Mouse (Mus musculus): ENCODE results near the gene Sh3d19. TPM values are rescaled to one million over a fixed set of nuclear protein-coding genes. Genes with fewer than 3 reads are reported as not detected.
A peak's percentile ranks its signal among the peaks of the same experiment; 100 is the strongest.

Gene Sh3d19
- total RNA-seq, 2 experiments from 2014 or later: 15.6 to 16.0 TPM

DNA sequence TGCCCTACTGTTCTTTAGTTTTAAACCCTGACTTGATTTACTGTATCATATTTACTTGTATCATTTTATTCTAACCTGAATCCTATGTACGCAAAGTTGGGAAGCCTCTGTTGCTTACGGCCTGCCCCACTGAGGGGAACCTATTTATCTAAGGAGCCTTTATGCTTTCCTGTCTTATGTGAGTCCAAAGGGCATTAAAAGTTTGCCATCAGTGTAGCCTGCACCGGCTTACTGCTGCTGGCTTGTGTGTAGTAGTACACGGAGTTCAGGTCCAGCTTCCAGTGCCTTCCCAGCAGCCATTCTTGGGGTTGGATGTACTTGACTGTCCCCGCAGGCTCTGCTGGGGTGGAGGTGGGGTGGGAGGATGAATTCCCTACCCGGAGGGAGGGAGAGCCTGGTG lies 13.6 kb downstream of the Sh3d19 start:
- TF ChIP-seq CTCF (IDR thresholded peaks at IDR 0.05): no peak
- intact Hi-C loops (cut with DNase I): no loop called here
- Histone ChIP-seq H3K27ac (no peak overlapping the region), H3K4me3 (no peak overlapping the region)
- no peak for DNase-seq (ENCODE audit: extremely low spot score in 1 of 2, low spot score in 2 of 2)

DNA sequence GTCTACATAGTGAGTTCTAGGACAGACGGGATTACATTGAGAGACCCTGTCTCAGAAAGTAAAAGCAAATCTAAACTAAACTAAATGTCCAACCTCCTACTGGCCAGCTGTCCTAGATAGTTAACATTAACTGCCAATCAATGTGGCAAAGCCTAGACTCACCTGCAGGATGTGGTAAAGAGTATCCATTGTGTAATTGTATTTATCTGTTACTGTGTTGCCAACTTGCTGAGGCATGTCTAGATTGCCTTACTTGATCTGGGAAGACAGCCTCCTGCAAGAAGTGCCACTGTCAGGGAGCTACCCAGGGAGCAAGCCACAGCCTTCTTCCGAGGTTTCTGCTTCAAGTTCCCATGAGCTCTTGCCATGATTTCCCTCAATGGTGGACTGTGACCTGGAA lies 16.3 kb downstream of the Sh3d19 start:
- H3K4me3 ChIP-seq: no peak overlapping the region
- intact Hi-C loops (cut with DNase I): no loop called here
- DNase-seq (ENCODE audit: extremely low spot score in 1 of 2, low spot score in 2 of 2): no peak
- TF ChIP-seq CTCF (IDR thresholded peaks at IDR 0.05): no peak
- no peak overlapping the region for H3K27ac ChIP-seq

DNA sequence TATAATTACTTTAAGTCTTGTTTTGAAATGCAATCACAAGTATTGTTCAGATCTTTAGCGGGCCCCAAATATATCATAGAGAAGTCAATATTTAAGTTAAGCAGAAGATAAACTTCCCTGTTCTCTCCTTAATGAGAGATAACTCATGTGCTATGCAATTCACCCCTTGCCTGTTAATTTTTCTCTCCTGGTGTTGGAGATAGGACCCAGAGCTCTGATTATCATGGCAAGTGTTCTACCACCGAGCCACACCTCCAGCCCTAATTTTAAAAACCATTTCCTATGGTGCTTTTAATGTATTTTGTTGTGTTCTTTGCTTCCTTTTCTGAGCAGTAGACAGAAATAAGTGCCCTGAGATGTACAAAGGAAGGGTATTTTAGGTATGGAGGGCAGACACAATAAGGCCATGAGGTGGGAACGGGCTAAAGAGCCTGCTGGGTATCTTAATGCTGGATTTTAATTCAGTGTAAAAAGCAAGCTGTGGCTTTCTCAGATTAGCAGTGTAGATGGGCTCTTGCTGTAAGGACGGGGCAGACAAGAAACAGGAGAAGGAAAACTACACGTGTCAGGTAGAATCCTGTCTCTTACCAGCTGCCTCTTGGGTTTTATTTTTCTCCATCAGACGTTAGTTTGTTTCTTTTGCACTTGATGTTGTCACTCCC lies 20.4 kb downstream of the Sh3d19 start:
- H3K4me3 ChIP-seq: no peak overlapping the region
- no peak overlapping the region for H3K27ac ChIP-seq
- TF ChIP-seq CTCF (IDR thresholded peaks at IDR 0.05): no peak
- intact Hi-C loops (cut with DNase I): no loop called here
- DNase-seq (ENCODE audit: extremely low spot score in 1 of 2, low spot score in 2 of 2): no peak

DNA sequence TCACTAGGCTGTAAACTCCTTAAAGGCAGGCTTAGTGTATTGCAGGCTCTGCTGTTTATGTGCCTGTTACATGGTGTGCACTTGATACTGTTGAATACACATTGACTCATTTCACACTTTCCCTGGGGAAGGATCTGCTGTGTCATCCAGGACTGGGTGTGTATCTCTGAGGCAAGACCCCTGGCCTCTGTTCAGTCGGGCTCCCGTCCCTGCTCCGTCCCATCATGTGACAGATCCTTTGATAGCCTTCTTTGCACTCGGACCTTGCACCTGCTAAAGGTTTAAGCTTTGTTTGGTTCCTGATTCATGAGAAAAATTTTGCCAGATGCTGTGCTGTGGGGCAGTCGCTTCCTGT lies 20.9 kb downstream of the Sh3d19 start:
- intact Hi-C loops (cut with DNase I): no loop called here
- no peak for DNase-seq (ENCODE audit: extremely low spot score in 1 of 2, low spot score in 2 of 2)
- H3K27ac ChIP-seq: no peak overlapping the region
- TF ChIP-seq CTCF (IDR thresholded peaks at IDR 0.05): no peak
- no peak overlapping the region for H3K4me3 ChIP-seq

DNA sequence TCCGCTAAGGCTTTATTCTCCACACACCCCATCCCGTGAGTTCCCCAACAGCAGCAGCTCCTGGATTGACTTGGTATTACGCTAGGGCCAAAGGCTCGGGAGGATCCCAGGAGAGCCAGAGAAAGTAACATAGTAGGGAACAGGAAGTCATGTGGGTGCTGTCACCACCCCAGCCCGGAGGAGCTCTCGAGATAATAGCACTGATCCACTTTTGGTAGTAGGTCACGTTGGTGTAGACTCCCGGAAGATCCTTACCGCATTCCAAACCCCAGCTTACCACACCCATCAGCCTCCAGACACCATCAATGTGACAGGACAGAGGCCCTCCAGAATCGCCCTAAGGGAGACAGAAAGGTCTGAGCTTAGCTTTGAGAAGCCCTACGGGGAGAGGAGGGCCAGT lies 22.8 kb downstream of the Sh3d19 start:
- no peak for TF ChIP-seq CTCF (IDR thresholded peaks at IDR 0.05)
- no peak overlapping the region for H3K27ac ChIP-seq
- no peak overlapping the region for H3K4me3 ChIP-seq
- DNase-seq (ENCODE audit: extremely low spot score in 1 of 2, low spot score in 2 of 2): no peak
- intact Hi-C loops (cut with DNase I): no loop called here

DNA sequence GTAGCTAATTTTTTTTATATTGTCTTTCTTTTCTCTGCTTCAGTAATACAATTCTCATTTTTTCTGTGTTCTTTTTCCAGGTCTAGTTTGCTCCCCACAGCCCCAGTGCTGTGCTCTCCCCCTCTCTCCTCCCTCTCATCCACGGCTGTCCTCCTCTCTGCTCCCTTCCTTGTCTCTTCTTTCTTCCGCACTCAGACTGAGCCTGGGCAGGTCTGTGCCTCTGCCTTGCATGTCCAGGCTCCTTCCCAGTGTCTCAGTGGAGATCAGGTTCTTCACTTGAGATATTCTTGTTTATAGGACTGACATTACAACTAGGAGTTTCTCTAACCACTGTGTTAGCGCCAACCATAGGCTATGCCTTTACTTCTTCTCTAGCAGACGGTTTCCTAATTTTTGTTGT lies 23.7 kb downstream of the Sh3d19 start:
- no peak overlapping the region for H3K4me3 ChIP-seq
- no peak for DNase-seq (ENCODE audit: extremely low spot score in 1 of 2, low spot score in 2 of 2)
- H3K27ac ChIP-seq: no peak overlapping the region
- intact Hi-C loops (cut with DNase I): no loop called here
- no peak for TF ChIP-seq CTCF (IDR thresholded peaks at IDR 0.05)

DNA sequence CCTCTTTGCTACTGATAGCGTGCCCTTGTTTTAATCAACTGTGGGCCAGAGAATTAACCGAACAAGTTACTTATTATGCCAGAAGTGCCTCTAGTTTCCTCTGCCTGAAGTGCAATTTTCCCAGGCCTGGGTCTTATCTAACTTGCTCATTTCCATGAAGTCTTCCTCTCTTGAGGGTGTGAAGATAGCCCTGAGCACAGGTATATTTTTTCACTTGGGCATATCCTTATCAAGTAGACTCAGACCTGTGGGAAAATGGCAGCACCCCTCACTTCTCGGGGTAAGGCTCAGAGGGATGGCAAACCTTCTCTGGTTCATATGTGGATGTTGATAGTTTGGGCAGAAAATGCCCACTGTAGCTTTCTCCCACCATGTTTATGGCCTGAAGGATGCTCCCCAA lies 30.4 kb downstream of the Sh3d19 start:
- no peak for DNase-seq (ENCODE audit: extremely low spot score in 1 of 2, low spot score in 2 of 2)
- TF ChIP-seq CTCF (IDR thresholded peaks at IDR 0.05): no peak
- H3K27ac ChIP-seq: no peak overlapping the region
- no peak overlapping the region for H3K4me3 ChIP-seq
- intact Hi-C loops (cut with DNase I): no loop called here

DNA sequence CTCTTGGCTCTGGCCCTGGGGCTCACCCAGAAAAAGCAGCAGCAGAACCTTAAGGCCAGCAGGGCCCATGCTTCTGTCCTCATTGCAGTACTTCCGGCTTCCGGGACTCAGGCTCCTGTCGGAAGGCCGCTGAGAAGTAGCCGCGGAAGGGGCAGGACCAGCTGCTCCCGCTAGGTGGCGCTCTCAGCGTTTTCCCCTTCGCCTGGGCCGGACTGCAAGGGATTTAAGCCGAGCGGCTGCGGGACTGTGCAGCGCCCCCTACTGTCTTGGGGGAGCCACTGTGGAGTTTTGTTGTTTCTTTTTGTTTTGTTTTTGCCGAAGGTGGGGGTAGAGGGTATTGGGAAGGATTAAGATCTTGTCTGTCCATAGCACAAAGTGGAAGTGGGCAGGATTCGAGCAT lies 31.5 kb downstream of the Sh3d19 start, which contains the start of gene Prss48:
Gene Prss48 (minus strand): TSS at position 69 of the 400 bp plus-strand sequence.
- intact Hi-C loops (cut with DNase I): no loop called here
- no peak within 1 kb of the TSS for H3K27ac ChIP-seq
- no peak for DNase-seq (ENCODE audit: extremely low spot score in 1 of 2, low spot score in 2 of 2)

DNA sequence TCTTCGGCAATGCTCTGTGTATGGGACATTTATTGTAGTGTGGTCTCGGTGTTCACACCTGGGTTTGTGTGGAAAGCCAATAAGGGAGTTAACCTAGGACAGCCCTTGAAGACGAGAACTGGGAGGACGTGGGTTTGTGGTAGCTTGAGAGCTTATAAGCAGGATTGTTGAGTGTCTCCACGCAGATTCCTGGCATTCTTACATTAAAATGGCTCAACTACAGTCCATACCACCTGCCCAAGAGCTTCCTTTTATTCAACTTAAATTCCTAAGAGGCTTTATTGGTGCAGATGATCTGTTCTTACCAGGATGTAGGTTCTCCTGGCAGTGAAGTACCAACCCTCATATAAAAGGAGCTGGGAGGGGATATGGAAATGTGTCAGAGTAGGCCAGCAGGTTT lies 32.0 kb downstream of the Sh3d19 start:
- Histone ChIP-seq H3K27ac (no peak overlapping the region), H3K4me3 (no peak overlapping the region)
- intact Hi-C loops (cut with DNase I): no loop called here
- no peak for TF ChIP-seq CTCF (IDR thresholded peaks at IDR 0.05)
- no peak for DNase-seq (ENCODE audit: extremely low spot score in 1 of 2, low spot score in 2 of 2)

More for the DNA sequence above, 31.5 kb downstream of the Sh3d19 start, which contains the start of gene Prss48:
- peak; percentile 38 for TF ChIP-seq CTCF (IDR thresholded peaks at IDR 0.05)
- H3K4me3 ChIP-seq: no peak within 1 kb of the TSS

DNA sequence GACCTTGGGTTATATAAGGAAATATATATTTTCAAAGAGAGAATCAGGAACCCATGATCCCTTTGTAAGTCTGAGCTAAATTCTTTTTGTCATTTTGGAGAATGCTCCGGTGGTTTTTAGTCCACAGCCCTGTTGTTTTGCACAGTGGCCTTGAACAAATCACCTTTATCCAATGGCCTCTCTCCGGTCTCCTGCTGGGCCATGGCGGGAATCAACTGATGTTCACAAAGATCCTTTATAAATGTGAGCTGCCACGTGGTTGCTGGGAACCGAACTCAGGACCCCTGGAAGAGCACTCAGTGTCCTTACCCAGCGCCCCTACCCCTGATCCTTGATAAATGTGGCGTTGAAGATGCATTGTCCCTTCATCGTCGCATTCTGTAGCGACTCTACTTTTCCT lies 33.8 kb downstream of the Sh3d19 start:
- no peak for DNase-seq (ENCODE audit: extremely low spot score in 1 of 2, low spot score in 2 of 2)
- intact Hi-C loops (cut with DNase I): no loop called here
- TF ChIP-seq CTCF (IDR thresholded peaks at IDR 0.05): no peak
- Histone ChIP-seq H3K4me3 (no peak overlapping the region), H3K27ac (no peak overlapping the region)

DNA sequence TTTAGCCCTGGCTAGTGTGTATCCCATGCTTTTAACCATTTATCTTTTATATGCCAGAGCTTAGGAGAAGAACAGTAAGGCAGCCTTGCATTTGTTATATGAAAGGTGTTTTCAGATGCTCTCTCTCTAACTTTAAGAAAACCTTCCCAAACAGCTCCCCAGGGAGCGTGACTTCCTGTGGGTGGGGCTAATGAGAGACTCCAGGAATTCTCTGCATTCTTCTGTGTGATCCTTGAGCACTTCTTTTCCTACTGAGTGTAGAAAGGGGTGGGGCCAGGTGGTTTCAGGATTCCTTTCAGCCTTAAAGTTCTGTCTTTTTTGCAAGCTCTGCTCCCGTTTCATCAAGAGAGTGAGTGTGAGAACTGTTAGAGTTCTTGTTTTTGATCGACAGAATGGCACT lies 39.7 kb downstream of the Sh3d19 start:
- no peak for DNase-seq (ENCODE audit: extremely low spot score in 1 of 2, low spot score in 2 of 2)
- no peak overlapping the region for H3K27ac ChIP-seq
- H3K4me3 ChIP-seq: no peak overlapping the region
- intact Hi-C loops (cut with DNase I): no loop called here
- TF ChIP-seq CTCF (IDR thresholded peaks at IDR 0.05): no peak

DNA sequence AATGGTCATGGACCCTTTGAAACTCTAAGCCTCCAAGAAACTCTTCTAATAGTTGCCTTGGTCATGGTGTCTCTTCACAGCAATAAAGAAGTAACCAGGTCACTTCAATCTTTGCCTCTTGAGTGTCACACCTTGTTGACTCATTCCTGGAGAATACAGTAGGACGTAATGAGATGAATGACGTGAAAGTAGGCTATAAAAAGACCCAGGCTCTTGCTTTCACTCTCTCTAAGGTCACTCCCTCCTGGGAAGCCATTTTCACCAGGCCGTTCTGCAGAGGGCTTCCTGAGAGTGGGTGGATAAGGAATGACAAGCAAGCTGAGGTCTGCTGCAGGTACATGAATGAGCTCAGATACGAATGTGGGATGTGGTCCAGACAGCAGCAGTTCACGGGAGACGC lies 40.5 kb downstream of the Sh3d19 start:
- DNase-seq (ENCODE audit: extremely low spot score in 1 of 2, low spot score in 2 of 2): no peak
- intact Hi-C loops (cut with DNase I): no loop called here
- Histone ChIP-seq H3K27ac (no peak overlapping the region), H3K4me3 (no peak overlapping the region)
- no peak for TF ChIP-seq CTCF (IDR thresholded peaks at IDR 0.05)

DNA sequence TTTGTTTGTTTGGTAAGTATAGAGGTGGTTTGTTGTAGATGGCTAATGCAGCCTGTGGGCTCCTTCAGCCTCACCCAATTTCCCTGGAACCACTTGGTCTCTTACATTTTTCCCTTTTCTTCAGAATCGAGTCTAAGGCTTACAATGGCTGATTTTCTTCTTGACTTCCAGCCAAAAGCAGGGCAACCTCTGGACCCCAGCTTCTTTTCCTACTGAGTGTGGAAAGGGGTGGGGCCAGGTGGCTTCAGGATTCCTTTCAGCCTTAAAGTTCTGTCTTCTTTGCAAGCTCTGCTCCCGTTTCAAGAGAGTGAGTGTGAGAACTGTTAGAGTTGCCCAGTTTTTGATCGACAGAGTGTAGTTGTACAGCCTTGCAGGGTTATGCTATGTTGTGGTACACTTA lies 40.9 kb downstream of the Sh3d19 start:
- DNase-seq (ENCODE audit: extremely low spot score in 1 of 2, low spot score in 2 of 2): no peak
- no peak for TF ChIP-seq CTCF (IDR thresholded peaks at IDR 0.05)
- intact Hi-C loops (cut with DNase I): no loop called here
- Histone ChIP-seq H3K4me3 (no peak overlapping the region), H3K27ac (no peak overlapping the region)
